Mouse (Mus musculus) common myeloid progenitor, adult 5-6 weeks (primary cell): ENCODE measurements at regions not wholly inside any gene's neighbourhood (a gene's known extent, or its start where the extent isn't known, plus 50 kb on each side); places are given as distances from the start of the nearest gene placed in this dataset.

Experiments
- ATAC-seq: replicated peaks from 2 replicates; pipeline ENCODE4 v1.8.0; 2016; ENCODE audit warnings: low read depth, mild to moderate bottlenecking, moderate TSS enrichment, inconsistent platforms; ENCODE audit not compliant: poor library complexity, severe bottlenecking

DNA sequence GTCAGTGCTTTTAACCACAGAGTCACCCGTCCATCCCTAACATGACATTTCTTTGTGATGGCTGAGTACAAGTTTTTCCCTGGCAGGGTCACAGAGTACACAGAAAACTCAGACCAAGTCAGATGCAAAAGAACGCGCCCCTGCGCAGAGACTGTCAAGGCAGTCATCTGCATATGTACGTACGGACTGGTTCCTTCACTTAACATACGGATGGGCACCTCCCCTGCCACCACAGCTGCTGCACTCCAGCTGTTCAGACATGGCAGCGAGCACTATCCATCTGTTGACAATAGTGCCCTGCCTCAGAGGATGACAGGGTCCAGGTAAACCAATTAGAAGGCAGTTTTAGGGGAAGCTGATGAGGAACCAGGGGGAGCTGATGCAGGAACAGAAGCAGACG is 63.3 kb upstream of the Sulf2 start:
- ATAC-seq: no peak

DNA sequence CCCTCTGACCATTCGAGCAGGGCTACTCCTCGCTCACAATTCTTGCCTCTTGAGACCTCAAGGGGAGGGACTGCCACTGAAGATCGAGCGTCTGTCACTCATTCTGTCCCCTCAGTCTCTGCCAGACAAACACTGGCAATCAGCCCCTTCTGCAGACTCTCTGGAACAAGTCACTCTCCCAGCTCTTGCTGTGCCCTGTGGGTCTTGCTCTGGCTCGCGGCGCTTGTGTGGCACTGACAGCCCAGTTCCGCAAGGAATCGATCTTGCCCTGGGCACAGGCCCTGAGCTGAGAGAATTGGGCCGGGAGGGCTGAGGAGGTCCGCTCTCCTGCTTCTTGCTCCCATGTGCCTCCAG is 61.0 kb upstream of the Sulf2 start:
- no peak for ATAC-seq

DNA sequence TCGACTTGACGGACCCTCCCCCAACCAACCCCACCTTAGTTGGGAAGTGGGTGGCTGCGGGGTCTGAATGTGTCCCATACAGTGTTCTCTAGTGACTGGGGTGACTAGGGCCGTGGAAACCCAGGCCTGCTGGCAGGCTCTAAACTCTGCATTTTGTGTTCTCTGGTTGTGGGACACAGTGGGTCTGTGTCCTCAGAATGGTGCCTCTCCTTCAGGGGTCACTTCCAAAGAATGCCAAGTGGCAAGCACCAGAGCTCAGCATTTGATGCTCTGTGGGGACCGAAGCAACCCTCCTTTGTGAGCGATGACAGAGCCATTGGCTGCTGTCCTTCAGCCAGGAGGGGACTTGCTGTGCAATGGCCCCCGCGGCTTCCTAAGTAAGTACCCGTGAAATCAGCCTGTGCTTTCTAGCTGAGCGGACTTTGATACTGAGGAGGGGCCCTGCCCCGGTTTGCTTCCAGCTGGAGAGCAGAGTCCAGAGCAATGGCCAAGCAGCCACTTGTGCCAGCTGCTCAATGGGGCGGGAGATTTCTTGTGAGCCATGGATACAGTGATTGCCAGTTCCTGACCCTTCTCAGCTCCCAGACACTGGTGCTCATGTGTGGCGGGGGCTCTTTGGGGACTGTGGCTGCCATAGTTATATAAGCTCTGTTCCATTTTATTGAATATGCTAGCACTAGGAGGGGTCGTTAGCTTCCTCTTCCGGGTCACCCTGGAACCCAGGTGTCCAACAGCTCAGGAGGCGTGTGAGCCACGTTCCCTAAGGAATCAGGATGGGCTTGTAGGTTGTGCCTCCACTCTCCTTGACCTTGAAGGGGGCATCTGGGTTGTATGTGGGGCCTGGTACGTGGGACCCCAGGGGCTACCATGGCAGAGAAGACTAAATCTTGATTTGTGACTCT is 60.4 kb upstream of the Sulf2 start:
- ATAC-seq: no peak

DNA sequence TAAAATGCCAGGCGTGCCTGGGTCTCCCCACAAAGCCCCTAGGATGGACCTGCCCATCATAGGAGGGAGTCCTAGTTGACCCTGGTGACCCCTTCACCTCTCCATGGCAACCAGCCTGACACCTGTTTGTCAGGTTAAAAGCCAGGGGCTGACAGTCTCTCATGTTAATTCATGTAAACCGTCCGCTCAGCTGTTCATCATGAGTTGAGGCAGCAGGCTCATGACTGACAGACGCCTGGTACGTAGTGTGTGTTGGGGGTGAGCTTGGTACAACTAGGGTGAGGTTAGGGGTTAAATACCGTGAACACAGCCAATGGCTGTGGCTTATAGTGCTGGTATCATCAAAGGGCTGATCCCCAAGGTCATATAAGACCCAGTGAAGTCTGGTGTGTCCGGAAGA is 59.7 kb upstream of the Sulf2 start:
- no peak for ATAC-seq

DNA sequence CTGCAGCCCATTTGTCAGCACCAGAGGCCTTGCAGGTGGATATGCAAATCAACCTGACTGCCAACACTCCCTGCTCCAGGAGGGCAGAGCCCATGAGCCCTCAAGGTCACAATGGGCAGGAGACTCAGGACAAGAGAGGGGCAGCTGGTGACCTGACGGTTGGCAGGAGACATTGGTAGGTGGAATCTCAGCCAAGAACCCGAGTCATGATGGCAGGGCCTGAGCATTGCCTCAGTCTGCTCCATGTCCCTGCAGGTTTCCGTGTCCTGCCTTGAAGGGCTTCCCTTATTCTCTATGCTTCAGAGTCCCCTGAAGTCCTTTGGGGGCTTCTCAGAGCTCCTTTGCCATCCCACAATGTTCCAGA is 51.7 kb upstream of the Sulf2 start:
- no peak for ATAC-seq

DNA sequence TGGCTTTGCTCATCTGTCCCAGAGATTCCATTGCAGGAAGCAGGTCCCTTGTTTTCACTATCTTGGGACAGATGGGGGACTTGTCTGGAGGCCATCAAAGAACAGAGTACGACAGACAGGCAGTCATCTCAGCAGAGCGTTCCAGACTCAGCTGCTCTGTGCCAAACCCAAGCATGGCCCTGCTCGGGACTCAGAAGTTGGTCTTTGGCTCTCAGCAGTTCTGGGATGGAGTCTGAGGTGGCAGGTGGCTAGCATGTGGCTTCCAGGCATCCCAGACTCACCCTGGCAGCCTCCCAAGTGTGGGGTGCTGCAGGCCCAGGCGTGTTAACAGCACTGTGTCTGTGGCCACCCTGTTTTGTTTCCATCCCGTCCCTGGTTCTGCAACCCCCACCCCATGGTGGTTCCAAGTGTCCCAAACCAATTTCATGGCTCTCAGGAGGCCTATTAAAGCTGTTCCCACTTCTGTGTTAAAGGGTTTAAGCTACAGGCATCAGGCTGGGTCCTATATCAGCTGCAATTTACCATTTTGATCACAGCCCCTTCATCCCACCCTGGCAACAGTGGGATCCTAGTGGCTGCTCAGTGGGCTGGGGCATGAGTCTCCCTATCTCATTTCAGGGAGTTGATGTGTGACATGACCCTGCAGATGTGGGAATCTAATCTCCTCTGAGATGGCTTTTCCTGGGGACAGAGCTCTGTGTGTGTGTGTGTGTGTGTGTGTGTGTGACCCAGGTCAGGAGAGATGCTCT is 51.1 kb upstream of the Sulf2 start:
- ATAC-seq: no peak
